Mouse (Mus musculus) embryonic stem cell, embryonic (primary cell): ENCODE results near the gene Gga1.

Experiments used
- CTCF ChIA-PET, 4 experiments: fragments of 300-600 bp in 2 of 4; fragments of 350-600 bp in 2 of 4; sonication (Branson Sonifier 250); formaldehyde crosslinking; loops; one replicate each; lab custom pipeline; 2022; ENCODE audit warnings: inconsistent platforms in 2 of 4; lab: Charles Lee
- POLR2A ChIA-PET, 4 experiments: fragments of 300-600 bp in 2 of 4; fragments of 350-600 bp in 2 of 4; sonication (Branson Sonifier 250); formaldehyde crosslinking; loops; one replicate each; lab custom pipeline; 2022; ENCODE audit warnings: antibody characterized with exemption in 4 of 4, inconsistent platforms in 1 of 4; lab: Charles Lee

Gene Gga1

GRCm38 (mm10) chr15:78926021-78926919 lies 49.3 kb downstream of the Gga1 start, which contains the start of gene Lgals1:
TSS of gene Lgals1 (plus strand) at chr15:78926725.
- POLR2A ChIA-PET = interaction anchor here in 2 of 4 experiments (0.9 to 9.7 kb wide), 6 partner anchors 9 to 22 kb away, joined by 3 to 123 read pairs (median 11); partner anchors contain the start of genes Pdxp (in 2 of the 2), Triobp (in 2 of the 2) and Nol12 (in 1 of the 2)
- CTCF ChIA-PET = interaction anchor here in 2 of 4 experiments (1.0 to 4.0 kb wide), 6 partner anchors 10 to 146 kb away, joined by 3 to 29 read pairs (median 4); partner anchors contain the start of gene Pdxp (in 1 of the 2)

- ChIA-PET POLR2A (interaction anchor here (0.6 to 9.7 kb wide), 25 partner anchors 8 to 496 kb away, joined by 3 to 123 read pairs (median 5); partner anchors contain the start of genes Pdxp (in 3 of the 4), Triobp (in 3 of the 4), Gga1 (in 1 of the 4) and Gm49510 (in 1 of the 4)), CTCF (interaction anchor here in 3 of 4 experiments (0.6 to 4.0 kb wide), 9 partner anchors 11 to 457 kb away, joined by 3 to 29 read pairs (median 8); no protein-coding TSS in a partner anchor)
Measured at GRCm38 (mm10) chr15:78927021-78927787, 50.2 kb downstream of the Gga1 start.

DNA sequence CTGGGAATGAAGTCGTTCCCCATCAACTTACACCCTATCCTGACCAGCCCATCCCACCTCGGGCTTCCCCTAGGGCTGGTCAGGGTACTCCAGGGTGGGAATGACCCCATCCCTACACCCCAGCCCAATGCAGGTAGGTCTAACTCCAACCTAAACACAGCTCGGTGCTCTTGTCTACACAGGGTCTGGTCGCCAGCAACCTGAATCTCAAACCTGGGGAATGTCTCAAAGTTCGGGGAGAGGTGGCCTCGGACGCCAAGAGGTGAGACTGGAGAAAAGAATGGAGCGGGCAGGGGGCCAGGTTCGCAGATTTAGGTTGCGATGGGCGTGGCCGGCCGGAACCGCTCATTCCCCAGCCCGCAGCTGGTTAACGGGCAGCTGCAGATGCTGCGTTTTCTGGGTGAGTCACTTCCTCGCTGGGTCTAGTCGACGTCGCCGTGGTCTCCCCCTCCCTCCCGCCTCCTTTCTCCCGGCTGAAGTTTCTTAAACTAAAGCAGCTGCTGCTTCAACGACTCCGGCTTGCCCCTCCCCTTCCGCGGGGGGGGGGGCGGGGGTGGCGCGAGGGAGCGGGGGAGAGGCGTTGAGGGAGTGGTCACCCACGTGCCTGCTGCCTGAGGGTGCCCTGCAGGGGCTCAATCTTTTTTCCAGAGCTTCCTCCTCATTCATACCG lies 50.9 kb downstream of the Gga1 start:
- POLR2A ChIA-PET = interaction anchor here (0.6 to 9.7 kb wide), 33 partner anchors 8 to 496 kb away, joined by 3 to 123 read pairs (median 4); partner anchors contain the start of genes Pdxp (in 3 of the 4), Triobp (in 3 of the 4), Gga1 (in 1 of the 4) and Gm49510 (in 1 of the 4)
- CTCF ChIA-PET = interaction anchor here in 3 of 4 experiments (0.6 to 4.0 kb wide), 17 partner anchors 8 to 588 kb away, joined by 3 to 29 read pairs (median 3); partner anchors contain the start of gene Gga1 (in 1 of the 3)

DNA sequence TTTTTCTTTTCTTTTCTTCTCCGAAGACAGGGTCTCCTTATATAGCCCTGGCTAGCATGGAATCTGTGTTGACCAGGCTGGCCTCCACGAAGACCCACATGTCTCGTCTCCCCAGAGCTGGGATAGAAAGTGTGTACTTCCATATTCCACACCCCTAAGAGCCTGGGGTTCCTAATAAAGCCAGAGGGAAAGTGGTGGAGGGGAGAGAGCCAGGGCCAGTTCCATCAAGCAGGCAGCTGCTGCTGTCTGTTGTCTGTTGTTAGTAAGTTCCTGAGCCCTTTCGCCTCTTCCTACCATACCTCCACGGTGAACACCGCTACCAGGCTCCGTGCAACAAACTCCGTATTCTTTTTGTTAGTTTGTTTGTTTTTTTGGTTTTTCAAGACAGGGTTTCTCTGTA lies 51.5 kb downstream of the Gga1 start:
- POLR2A ChIA-PET = interaction anchor here (0.6 to 9.7 kb wide), 27 partner anchors 9 to 1041 kb away, joined by 3 to 123 read pairs (median 4); partner anchors contain the start of genes Pdxp (in 3 of the 4), Triobp (in 2 of the 4), Gga1 (in 1 of the 4) and Gm49510 (in 1 of the 4)
- CTCF ChIA-PET = interaction anchor here in 3 of 4 experiments (0.6 to 3.6 kb wide), 12 partner anchors 9 to 588 kb away, joined by 3 to 29 read pairs (median 3); partner anchors contain the start of gene Gga1 (in 1 of the 3)

DNA sequence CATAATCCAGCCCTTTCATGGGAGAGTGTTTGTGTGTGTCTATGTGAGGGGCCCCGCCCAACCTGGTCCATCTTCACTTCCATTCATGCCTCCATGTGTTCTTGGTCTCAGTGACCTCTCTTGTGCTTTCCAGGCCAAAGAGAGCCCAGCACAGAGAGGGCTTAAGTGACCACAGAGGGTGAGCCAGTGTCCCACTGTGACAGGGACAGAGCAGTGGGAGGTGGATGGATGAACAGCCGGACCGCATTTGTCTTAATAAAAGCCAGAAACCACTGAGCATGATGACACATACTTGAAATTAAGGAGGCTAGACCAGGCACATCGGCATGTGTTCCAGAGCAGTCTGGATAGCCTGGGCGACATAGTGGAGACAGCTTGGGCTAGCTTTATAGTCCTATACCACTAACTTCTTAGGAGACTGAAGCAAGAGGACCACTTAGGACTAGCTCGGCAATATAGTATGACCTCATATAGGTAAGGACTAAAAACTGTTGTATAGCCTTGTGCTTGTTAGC lies 53.3 kb downstream of the Gga1 start:
- CTCF ChIA-PET = interaction anchor here in 2 of 4 experiments (1.6 to 4.5 kb wide), 4 partner anchors 13 to 15 kb away, joined by 4 to 71 read pairs (median 28); partner anchors contain the start of gene Pdxp (in 2 of the 2)
- POLR2A ChIA-PET = interaction anchor here in 3 of 4 experiments (0.7 to 9.7 kb wide), 10 partner anchors 8 to 217 kb away, joined by 3 to 123 read pairs (median 4); partner anchors contain the start of gene Pdxp (in 3 of the 3)

- CTCF ChIA-PET = interaction anchor here (0.5 to 4.5 kb wide), 28 partner anchors 9 to 343 kb away, joined by 3 to 71 read pairs (median 4); partner anchors contain the start of genes Pdxp (in 2 of the 4) and Triobp (in 2 of the 4)
Measured at GRCm38 (mm10) chr15:78930801-78931426, 53.9 kb downstream of the Gga1 start.

DNA sequence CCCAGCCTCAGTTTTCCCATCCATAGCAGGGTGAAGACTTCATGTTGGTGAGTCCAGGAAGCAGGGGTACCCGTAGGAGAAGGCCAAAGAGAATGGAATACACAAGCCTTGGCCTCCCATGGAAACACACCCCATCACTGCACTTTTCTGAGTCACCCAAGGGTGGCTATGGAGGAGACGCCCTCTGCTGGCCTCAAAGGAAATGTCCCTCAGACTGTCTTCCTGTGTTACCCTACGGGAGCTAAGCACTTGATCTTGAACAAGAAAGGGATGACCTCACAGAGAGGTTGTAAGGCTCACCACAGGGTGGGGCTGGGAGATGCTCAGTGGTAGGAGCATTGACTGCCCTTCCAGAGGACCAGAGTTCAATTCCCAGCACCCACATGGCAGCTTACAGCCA lies 54.6 kb downstream of the Gga1 start:
- CTCF ChIA-PET = interaction anchor here (0.5 to 4.5 kb wide), 44 partner anchors 9 to 1980 kb away, joined by 3 to 71 read pairs (median 4); partner anchors contain the start of genes Pdxp (in 3 of the 4) and Triobp (in 2 of the 4)

More at GRCm38 (mm10) chr15:78930801-78931426, 53.9 kb downstream of the Gga1 start:
- POLR2A ChIA-PET = interaction anchor here (0.7 to 9.7 kb wide), 18 partner anchors 9 to 218 kb away, joined by 3 to 123 read pairs (median 4); partner anchors contain the start of genes Pdxp (in 3 of the 4), Triobp (in 2 of the 4) and Gga1 (in 1 of the 4)

DNA sequence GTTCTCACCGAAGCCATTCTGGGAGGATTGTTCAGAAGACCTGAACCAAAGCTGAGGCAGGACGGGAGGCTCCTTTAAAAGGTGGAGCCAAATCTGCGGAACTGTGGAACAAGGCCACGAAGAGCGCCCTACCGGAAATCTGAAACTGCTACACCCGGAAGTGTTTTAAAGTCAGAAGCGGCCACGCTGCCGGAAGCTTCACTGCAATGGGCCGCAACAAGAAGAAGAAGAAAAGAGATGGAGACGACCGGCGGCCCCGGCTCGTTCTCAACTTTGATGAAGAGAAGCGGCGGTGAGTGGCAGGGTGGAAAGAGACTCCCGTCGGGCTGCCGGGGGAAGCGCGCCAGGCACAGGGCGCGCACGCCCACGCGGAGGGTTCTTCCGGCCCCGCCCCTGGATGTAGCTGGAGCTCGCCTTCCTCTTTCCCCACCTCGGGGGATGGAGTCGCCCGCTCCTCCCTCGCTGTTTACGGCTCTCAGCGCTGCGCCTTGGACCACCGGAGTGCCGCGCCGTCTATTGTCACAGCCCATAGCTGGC lies 57.9 kb downstream of the Gga1 start, which contains the start of gene Nol12:
Gene Nol12, plus strand, starts transcription at position 150 of the 537 bp plus-strand sequence.
- ChIA-PET POLR2A (interaction anchor here (0.5 to 5.6 kb wide), 56 partner anchors 8 to 1597 kb away, joined by 3 to 36 read pairs (median 4); partner anchors contain the start of genes Pdxp (in 4 of the 4), Triobp (in 4 of the 4), Ankrd54 (in 1 of the 4) and Gga1 (in 1 of the 4)), CTCF (interaction anchor here (0.6 to 1.7 kb wide), 18 partner anchors 8 to 311 kb away, joined by 3 to 10 read pairs (median 5); partner anchors contain the start of genes Pdxp (in 1 of the 4) and Triobp (in 1 of the 4))

More for the DNA sequence above, 54.6 kb downstream of the Gga1 start:
- POLR2A ChIA-PET = interaction anchor here (0.6 to 9.7 kb wide), 17 partner anchors 10 to 100 kb away, joined by 3 to 123 read pairs (median 4); partner anchors contain the start of genes Pdxp (in 2 of the 4), Triobp (in 2 of the 4) and Gga1 (in 1 of the 4)

- ChIA-PET POLR2A (interaction anchor here in 2 of 4 experiments (0.7 to 5.6 kb wide), 7 partner anchors 8 to 207 kb away, joined by 3 to 36 read pairs (median 4); partner anchors contain the start of genes Pdxp (in 1 of the 2) and Triobp (in 1 of the 2)), CTCF (interaction anchor here in 2 of 4 experiments (1.6 to 2.2 kb wide), 2 partner anchors 12 to 21 kb away, joined by 3 to 8 read pairs; no protein-coding TSS in a partner anchor)
Measured at GRCm38 (mm10) chr15:78936403-78936802, 59.4 kb downstream of the Gga1 start.

GRCm38 (mm10) chr15:78937311-78937710 lies 60.3 kb downstream of the Gga1 start:
- CTCF ChIA-PET = interaction anchor here in 3 of 4 experiments (0.6 to 2.2 kb wide), 3 partner anchors 11 to 968 kb away, joined by 3 to 8 read pairs (median 5); no protein-coding TSS in a partner anchor
- POLR2A ChIA-PET = interaction anchor here (0.6 to 5.6 kb wide), 7 partner anchors 9 to 22 kb away, joined by 3 to 36 read pairs (median 4); partner anchors contain the start of genes Pdxp (in 1 of the 4) and Triobp (in 1 of the 4)

DNA sequence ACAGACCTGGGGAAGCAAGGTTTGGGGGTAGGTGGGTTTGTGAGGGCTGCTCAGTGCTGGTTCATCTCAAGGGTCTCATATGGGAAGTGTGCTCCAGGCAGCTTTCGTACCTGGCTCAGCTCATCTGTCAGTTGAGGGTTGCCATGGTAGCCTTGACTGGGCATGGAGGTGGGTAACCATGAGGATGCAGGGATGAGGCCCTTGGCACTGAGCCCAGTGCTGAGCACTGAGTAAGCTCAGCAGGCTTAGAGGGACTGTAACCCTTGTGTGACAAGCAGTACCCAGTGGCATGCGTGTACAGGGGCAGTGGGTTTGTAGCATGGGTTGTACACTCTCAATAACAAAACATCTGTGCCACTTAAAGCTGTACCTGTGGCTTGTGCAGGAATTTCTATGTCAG lies 61.0 kb downstream of the Gga1 start:
- ChIA-PET CTCF (interaction anchor here in 3 of 4 experiments (0.6 to 2.2 kb wide), 3 partner anchors 10 to 356 kb away, joined by 3 to 8 read pairs (median 3); no protein-coding TSS in a partner anchor), POLR2A (interaction anchor here in 3 of 4 experiments (0.9 to 5.6 kb wide), 6 partner anchors 10 to 64 kb away, joined by 3 to 36 read pairs (median 4); partner anchors contain the start of genes Pdxp (in 1 of the 3) and Triobp (in 1 of the 3))

DNA sequence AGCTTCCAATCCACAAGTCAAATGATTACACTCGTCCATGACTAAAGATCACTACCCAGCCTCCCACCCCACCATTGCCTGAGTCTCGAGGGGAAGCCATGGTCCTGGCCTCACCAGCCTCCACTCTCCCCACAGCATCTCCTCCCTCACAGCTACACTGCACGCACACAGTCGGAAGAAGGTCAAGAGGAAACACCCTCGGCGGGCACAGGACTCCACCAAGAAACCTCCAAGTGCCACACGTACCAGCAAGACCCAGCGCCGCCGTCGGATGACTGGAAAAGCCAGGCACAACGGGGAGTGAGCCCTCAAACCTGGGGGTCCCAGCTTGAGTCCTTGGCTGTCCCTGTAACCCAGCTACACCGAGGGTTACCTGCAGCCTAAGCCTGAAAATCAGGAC lies 63.3 kb downstream of the Gga1 start:
- CTCF ChIA-PET = interaction anchor here in 3 of 4 experiments (1.1 to 3.2 kb wide), 7 partner anchors 9 to 26 kb away, joined by 3 to 56 read pairs (median 4); partner anchors contain the start of gene Pdxp (in 1 of the 3)
- POLR2A ChIA-PET = interaction anchor here in 1 of 4 experiments (0.8 to 3.3 kb wide), 2 partner anchors 12 to 25 kb away, joined by 3 to 34 read pairs; partner anchors contain the start of gene Pdxp

- ChIA-PET CTCF (interaction anchor here (0.5 to 3.2 kb wide), 36 partner anchors 8 to 346 kb away, joined by 3 to 56 read pairs (median 5); partner anchors contain the start of genes Nol12 (in 2 of the 4), Cyth4 (in 1 of the 4) and Pdxp (in 1 of the 4)), POLR2A (interaction anchor here (0.5 to 3.3 kb wide), 30 partner anchors 8 to 120 kb away, joined by 3 to 34 read pairs (median 4); partner anchors contain the start of genes Nol12 (in 2 of the 4), Pdxp (in 2 of the 4), Ankrd54 (in 1 of the 4) and H1f0 (in 1 of the 4))
Measured at GRCm38 (mm10) chr15:78942663-78943062, 65.7 kb downstream of the Gga1 start.
